Mouse (Mus musculus) forebrain, embryonic 10.5 days (tissue): ENCODE data around the gene Gm21860. TPM values are rescaled to one million over a fixed set of nuclear protein-coding genes. Genes with fewer than 3 reads are reported as not detected.
"Not testable (repeated sequence)": the region's sequence is repeated elsewhere in the genome, so short reads cannot be mapped to it uniquely, and the experiment has no call there.

Source experiments
- DNase-seq: peaks from one replicate; pipeline ENCODE4 v3.0.0-alpha.2; 2017; ENCODE audit warnings: low spot score; ENCODE audit errors: extremely low spot score
- H3K27ac ChIP-seq: fragments of 300-500 bp; sonication (generic); 2 replicates; pipeline ENCODE4 v1.5.1; 2016; ENCODE audit warnings: mild to moderate bottlenecking
- H3K27me3 ChIP-seq: fragments of 300-500 bp; sonication (generic); 2 replicates; pipeline ENCODE4 v1.6.1; 2016; ENCODE audit warnings: mild to moderate bottlenecking; ENCODE audit not compliant: poor library complexity, severe bottlenecking
- H3K36me3 ChIP-seq: fragments of 300-500 bp; sonication (generic); replicated peaks from 2 replicates; pipeline ENCODE4 v1.6.1; 2016; ENCODE audit warnings: mild to moderate bottlenecking, moderate library complexity
- H3K4me1 ChIP-seq: fragments of 300-500 bp; sonication (generic); 2 replicates; pipeline ENCODE4 v1.6.1; 2016
- H3K4me3 ChIP-seq: fragments of 300-500 bp; sonication (generic); 2 replicates; pipeline ENCODE4 v1.5.1; 2016; ENCODE audit warnings: mild to moderate bottlenecking, moderate library complexity
- H3K9me3 ChIP-seq: fragments of 300-500 bp; sonication (generic); 2 replicates; pipeline ENCODE4 v1.6.1; 2016; ENCODE audit warnings: mild to moderate bottlenecking, moderate library complexity
- WGBS: fragments of 180-500 bp; shearing (Covaris S2); methylation state at CpG from one replicate; pipeline ENCODE4 v1.1.7; 2016; 5-methylcytosine and 5-hydroxymethylcytosine counted together
- polyA plus RNA-seq: library from polyadenylated mRNA; unstranded; fragments of >200 nt; fragmentation: Nextera tagmentation; extraction: Ambion mirVana; gene quantifications from 2 replicates; pipeline ENCODE4 v1.2.1, GENCODE M21; 2016

Gene Gm21860
- polyA plus RNA-seq, result not detected in 2 replicates

GRCm38 (mm10) chrY:90754721-90755120 lies at the start of gene Gm21860:
TSS of gene Gm21860 (minus strand) at chrY:90754821.
- H3K27ac ChIP-seq, result not testable (repeated sequence)

GRCm38 (mm10) chrY:90784438-90784837 lies 29.8 kb upstream of the Gm21860 start, which contains the start of gene Gm47283:
TSS of gene Gm47283 (plus strand) at chrY:90784738.
- H3K27me3 ChIP-seq, H3K36me3 ChIP-seq, H3K4me3 ChIP-seq, H3K27ac ChIP-seq, DNase-seq, H3K9me3 ChIP-seq, H3K4me1 ChIP-seq: not testable (repeated sequence)
- WGBS, result no CpG with 5 or more reads among the region's 48 CpGs

More at GRCm38 (mm10) chrY:90754721-90755120, at the start of gene Gm21860:
- not testable (repeated sequence) for DNase-seq, H3K4me1 ChIP-seq, H3K4me3 ChIP-seq, H3K36me3 ChIP-seq, H3K9me3 ChIP-seq, H3K27me3 ChIP-seq
- WGBS, result no CpG with 5 or more reads among the region's 8 CpGs

GRCm38 (mm10) chrY:90745256-90745655 lies 9.4 kb downstream of the Gm21860 start:
- Histone ChIP-seq H3K9me3 (peaks cover 48% of the 10 kb centered on the region), H3K36me3 (peaks cover 42% of the 10 kb centered on the region)
- H3K27ac ChIP-seq, H3K27me3 ChIP-seq, H3K4me3 ChIP-seq, H3K4me1 ChIP-seq, DNase-seq: not testable (repeated sequence)
- WGBS, result 94% methylated on average over 5 of the region's 5 CpGs

- H3K36me3 ChIP-seq, result peaks cover 49% of the 10 kb centered on the region
- 0 out of 2 replicates have a peak overlapping the region, but pooled peaks have one; percentile 0 for H3K4me3 ChIP-seq
- not testable (repeated sequence) for H3K4me1 ChIP-seq, H3K27ac ChIP-seq, H3K27me3 ChIP-seq
- H3K9me3 ChIP-seq, result peaks cover 56% of the 10 kb centered on the region
- 71% methylated on average over 51 of the region's 51 CpGs for WGBS
- peak; percentile 83 for DNase-seq
Measured at GRCm38 (mm10) chrY:90744381-90744981, 10.1 kb downstream of the Gm21860 start.

- no peaks in the 10 kb centered on the region for H3K27me3 ChIP-seq
- H3K36me3 ChIP-seq, result peaks cover 56% of the 10 kb centered on the region
- H3K4me3 ChIP-seq, result no peak overlapping the region
- 81% methylated on average over 2 of the region's 21 CpGs for WGBS
- H3K27ac ChIP-seq, result no peak overlapping the region
- peaks cover 62% of the 10 kb centered on the region for H3K9me3 ChIP-seq
- H3K4me1 ChIP-seq, result no peaks in the 10 kb centered on the region
- no peak for DNase-seq
Measured at GRCm38 (mm10) chrY:90743811-90744220, 10.8 kb downstream of the Gm21860 start.

- H3K27me3 ChIP-seq, H3K4me1 ChIP-seq, H3K27ac ChIP-seq, H3K4me3 ChIP-seq: not testable (repeated sequence)
- Histone ChIP-seq H3K36me3 (peaks cover 61% of the 10 kb centered on the region), H3K9me3 (peaks cover 66% of the 10 kb centered on the region)
- WGBS, result 86% methylated on average over 40 of the region's 46 CpGs
- peak; percentile 17 for DNase-seq
Measured at GRCm38 (mm10) chrY:90743053-90743810, 11.4 kb downstream of the Gm21860 start.

GRCm38 (mm10) chrY:90742261-90743052 lies 12.2 kb downstream of the Gm21860 start:
- not testable (repeated sequence) for H3K27me3 ChIP-seq, H3K4me1 ChIP-seq, H3K27ac ChIP-seq, H3K4me3 ChIP-seq
- H3K9me3 ChIP-seq, result peaks cover 66% of the 10 kb centered on the region
- peak; percentile 71 for DNase-seq
- WGBS, result 87% methylated on average over 49 of the region's 49 CpGs
- peaks cover 61% of the 10 kb centered on the region for H3K36me3 ChIP-seq

- not testable (repeated sequence) for H3K27ac ChIP-seq, H3K4me1 ChIP-seq, H3K4me3 ChIP-seq, H3K27me3 ChIP-seq
- H3K9me3 ChIP-seq, result peaks cover 71% of the 10 kb centered on the region
- peaks cover 61% of the 10 kb centered on the region for H3K36me3 ChIP-seq
- 85% methylated on average over 43 of the region's 43 CpGs for WGBS
- peak; percentile 69 for DNase-seq
Measured at GRCm38 (mm10) chrY:90741452-90742260, 13.0 kb downstream of the Gm21860 start.

GRCm38 (mm10) chrY:90741006-90741405 lies 13.6 kb downstream of the Gm21860 start:
- H3K4me1 ChIP-seq, H3K4me3 ChIP-seq, H3K27ac ChIP-seq, H3K27me3 ChIP-seq: not testable (repeated sequence)
- Histone ChIP-seq H3K36me3 (peaks cover 61% of the 10 kb centered on the region), H3K9me3 (peaks cover 75% of the 10 kb centered on the region)
- WGBS, result 80% methylated on average over 38 of the region's 38 CpGs
- peak; percentile 72 for DNase-seq

- 55% methylated on average over 14 of the region's 14 CpGs for WGBS
- Histone ChIP-seq H3K4me3 (no peak overlapping the region), H3K27me3 (no peaks in the 10 kb centered on the region), H3K36me3 (peaks cover 55% of the 10 kb centered on the region), H3K4me1 (no peaks in the 10 kb centered on the region), H3K27ac (no peak overlapping the region), H3K9me3 (peaks cover 78% of the 10 kb centered on the region)
- peak; percentile 68 for DNase-seq
Measured at GRCm38 (mm10) chrY:90740013-90740561, 14.5 kb downstream of the Gm21860 start.

GRCm38 (mm10) chrY:90739531-90740012 lies 15.0 kb downstream of the Gm21860 start:
- H3K4me3 ChIP-seq, H3K27ac ChIP-seq, H3K4me1 ChIP-seq, H3K27me3 ChIP-seq: not testable (repeated sequence)
- DNase-seq, result peak; percentile 51
- 57% methylated on average over 11 of the region's 11 CpGs for WGBS
- peaks cover 76% of the 10 kb centered on the region for H3K9me3 ChIP-seq
- peaks cover 50% of the 10 kb centered on the region for H3K36me3 ChIP-seq
